Mouse (Mus musculus) adipose tissue, adult 10 weeks (tissue): ENCODE data around the gene Shpk. TPM values are rescaled to one million over a fixed set of nuclear protein-coding genes. Genes with fewer than 3 reads are reported as not detected.

Source experiments
- polyA plus RNA-seq: library from polyadenylated mRNA; stranded (reverse); fragments of 350-450 nt; fragmentation: Illumina TruSeq; extraction: RNeasy Lipid Tissue Mini Kit (QIAGEN cat#74804); gene quantifications from one replicate; pipeline ENCODE4 v1.2.3, GENCODE M21; 2014; ENCODE audit warnings: low read depth, low replicate concordance

Gene Shpk
- 11.0 TPM for polyA plus RNA-seq

DNA sequence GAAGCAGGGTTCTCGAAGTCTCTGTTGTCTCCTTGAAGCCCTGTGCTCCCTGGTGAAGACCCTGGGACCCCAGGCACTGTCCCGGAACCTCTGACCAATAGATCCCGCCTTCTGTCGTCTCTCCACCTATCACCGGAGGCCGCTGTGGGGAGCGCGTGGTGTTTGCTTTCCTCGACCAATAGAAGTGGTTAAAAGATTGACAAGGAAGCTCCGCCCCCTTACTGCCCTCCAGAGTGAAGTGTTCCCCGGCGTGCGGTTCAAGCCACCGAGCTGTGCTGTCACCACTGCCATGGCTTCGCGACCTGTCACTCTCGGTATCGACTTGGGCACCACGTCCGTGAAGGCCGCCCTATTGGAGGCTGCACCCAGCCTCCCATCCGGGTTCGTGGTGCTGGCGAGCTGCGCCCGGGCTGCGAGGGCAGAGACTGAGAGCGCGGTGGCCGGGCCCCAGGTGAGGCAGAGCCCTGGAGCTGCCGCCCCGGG, at the start of gene Shpk:
Gene Shpk, plus strand, starts transcription at position 231 of the 483 bp plus-strand sequence.

DNA sequence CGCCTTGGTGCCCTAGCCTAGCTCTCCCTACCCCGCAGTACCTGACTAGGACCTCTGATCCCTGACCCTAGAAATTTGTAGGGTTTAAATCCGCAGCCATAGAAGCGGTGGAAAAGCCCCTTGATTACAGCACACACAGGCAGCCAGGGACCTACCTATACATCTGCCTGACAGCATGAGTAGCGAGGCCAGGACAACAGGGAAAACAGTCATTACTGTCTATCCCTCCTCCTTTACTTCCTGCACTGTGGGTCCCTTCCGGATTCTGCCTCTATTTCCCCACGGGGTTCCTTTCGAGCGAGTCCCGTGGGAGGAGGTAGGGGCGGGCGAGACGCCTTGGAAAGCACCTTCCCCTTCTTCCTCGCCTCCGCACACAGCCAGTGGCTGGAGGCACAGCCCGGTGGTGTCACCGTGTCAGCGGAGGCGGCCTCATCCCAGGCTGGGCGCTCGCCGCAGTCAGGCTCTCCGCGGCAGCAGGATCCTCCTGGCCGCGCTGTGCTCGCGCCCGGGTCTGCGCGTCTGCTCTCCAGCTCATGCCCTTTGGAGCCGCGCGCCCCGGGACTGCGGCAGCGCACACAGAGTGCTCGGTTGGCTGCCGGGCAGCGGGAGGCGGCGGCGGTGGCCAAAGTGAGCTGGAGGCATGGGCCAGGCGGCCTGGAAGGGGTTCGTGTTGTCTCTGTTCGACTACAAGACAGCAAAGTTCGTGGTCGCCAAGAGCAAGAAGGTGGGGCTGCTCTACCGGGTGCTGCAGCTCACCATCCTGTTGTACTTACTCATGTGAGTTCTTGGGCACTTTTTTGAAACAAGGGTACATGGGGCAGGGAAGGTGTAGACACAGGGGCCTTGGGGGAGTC, 39.1 kb upstream of the Shpk start, which contains the start of gene P2rx5:
Gene P2rx5, plus strand, starts transcription at position 465 of the 854 bp plus-strand sequence.

DNA sequence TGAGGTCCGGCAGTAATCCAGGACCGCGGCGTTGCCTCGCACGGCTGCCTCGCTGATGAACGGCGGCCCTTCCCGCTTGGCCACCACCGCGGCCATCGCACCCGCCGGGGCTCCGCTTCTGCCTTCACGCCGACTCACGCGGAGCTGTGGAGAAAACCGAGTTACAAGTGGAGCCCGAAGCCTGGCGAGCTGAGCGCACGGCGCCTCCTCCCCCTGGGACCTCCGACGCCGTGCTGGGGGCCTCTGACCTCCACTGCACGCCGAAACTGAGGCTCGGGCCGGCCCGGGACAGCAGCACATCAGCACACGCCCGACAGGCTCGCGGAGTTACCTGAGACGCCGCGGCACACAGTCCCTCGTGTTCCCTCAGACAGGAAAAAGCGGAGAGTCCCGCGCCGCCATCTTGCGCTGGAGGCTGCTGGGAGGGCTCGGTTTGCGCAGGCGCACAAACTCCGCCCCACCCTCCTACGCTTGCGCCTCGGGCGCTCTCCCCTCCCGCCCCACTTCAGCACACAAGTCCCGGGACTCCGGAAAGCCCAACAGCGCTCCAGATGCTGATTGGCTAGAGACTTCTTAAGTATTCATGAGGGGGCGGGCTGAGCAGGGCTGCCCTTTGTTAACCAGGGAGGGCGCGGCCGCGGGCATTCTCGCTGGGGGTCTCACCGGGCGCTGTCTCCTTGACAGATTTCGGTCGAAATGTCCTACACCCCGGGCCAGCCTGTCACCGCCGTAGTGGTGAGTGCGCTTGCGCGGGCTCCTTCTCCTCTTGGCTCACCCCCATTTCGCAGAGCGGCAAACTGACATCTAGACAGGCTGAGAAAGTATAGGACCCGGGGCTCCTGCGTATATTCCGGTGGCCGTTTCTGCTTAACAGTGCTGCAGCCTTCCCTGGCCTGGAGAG, 22.4 kb upstream of the Shpk start, which contains the start of the genes Emc6 and Tax1bp3:
Gene Emc6, minus strand, starts transcription at position 430 of the 901 bp plus-strand sequence.
Gene Tax1bp3, plus strand, starts transcription at position 476 of the 901 bp plus-strand sequence.

DNA sequence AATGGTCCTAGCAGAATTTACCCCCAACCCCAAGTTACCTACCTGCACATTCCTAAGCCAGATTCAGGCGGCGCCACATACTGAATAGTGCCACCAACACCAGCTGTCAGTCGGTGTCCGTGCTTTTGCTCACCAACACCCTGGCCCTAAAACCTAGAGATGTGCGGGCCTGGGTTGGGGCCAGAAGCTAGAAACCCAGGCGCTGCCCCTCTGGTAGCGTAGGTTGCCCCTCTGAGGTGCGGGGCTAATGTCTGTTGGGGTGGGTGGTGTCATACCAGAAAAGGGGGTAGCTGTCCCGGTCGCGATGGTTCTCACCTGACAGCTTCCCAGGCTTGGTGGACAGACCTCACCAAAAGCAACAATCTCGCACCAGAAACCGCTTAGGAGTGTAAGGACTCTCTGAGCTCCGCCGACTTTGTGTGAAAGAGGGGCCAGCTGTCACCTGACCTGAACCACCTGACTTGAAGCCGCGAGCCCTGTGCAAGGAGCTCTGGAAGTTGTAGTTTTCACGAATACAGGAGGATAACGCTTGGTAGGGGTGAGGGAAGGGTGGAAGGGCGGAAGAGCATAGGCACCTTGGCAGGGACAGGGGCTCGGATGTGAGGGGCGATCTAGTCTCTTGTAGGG, 544 bp upstream of the Shpk start, which contains the start of gene Ctns:
Gene Ctns, minus strand, starts transcription at position 440 of the 627 bp plus-strand sequence.

DNA sequence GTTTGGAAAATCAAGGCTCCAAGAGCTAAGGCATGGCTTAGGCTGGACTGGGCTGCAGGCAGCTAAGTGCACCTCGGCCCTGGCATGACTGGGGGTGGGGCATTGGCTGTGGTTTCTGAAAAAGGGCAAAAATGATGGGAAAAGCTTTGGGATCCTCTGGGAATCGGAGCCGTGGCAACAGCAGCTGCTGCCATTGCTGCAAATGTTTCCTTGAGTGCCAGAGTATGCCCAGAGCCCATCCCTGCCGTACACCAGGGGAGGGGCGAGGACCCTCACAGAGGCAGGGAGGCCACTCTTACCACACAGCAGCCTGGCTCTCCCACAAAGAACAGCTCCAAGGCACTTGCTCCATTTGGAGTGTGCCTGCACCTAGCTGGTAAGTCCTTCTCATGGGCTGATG, 34.7 kb downstream of the Shpk start, which contains the start of gene Trpv1:
Gene Trpv1, plus strand, starts transcription at position 301 of the 400 bp plus-strand sequence.

DNA sequence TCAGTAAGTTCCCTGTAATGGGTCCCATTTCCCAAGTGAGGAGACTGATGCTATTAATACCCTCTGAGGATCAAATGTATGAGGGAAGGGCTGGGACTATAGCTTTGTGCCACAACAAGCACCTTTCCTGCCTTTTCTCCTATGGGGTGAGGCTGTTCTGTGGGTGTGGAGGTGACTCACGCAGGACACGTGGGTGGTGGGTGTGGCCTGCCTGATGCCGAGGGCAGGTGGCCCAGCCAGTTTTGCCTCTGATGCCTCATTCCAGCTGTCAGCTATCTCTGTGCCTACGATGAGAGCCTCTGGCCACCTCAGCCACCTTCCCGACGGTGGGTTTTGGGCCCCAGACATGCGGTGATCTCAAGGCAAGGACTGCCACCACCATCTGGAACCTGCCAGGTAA, 68.0 kb downstream of the Shpk start, which contains the start of gene Trpv3:
Gene Trpv3, plus strand, starts transcription at position 122 of the 400 bp plus-strand sequence.

Other genes with a start within 250 kb of the Shpk start
- 15.2 TPM for gene Atp2a3, start 238.3 kb upstream of the Shpk start, polyA plus RNA-seq
- 2.7 TPM for gene P2rx1, start 200.4 kb upstream of the Shpk start, polyA plus RNA-seq
- gene Camkk1, start 180.5 kb upstream of the Shpk start, polyA plus RNA-seq = 5.9 TPM
- 5.2 TPM for gene Ncbp3, start 151.7 kb upstream of the Shpk start, polyA plus RNA-seq
- 9.3 TPM for gene Itgae, start 108.9 kb upstream of the Shpk start, polyA plus RNA-seq
- gene Haspin, start 61.2 kb upstream of the Shpk start, polyA plus RNA-seq = 10.4 TPM
- 1.6 TPM for gene P2rx5, start 39.0 kb upstream of the Shpk start, polyA plus RNA-seq
- 44.9 TPM for gene Emc6, start 22.4 kb upstream of the Shpk start, polyA plus RNA-seq
- 64.3 TPM for gene Tax1bp3, start 22.4 kb upstream of the Shpk start, polyA plus RNA-seq
- gene Ctns, start 418 bp upstream of the Shpk start, polyA plus RNA-seq = 20.0 TPM
- gene Trpv1, start 34.8 kb downstream of the Shpk start, polyA plus RNA-seq = 1.3 TPM
- gene Trpv3, start 67.9 kb downstream of the Shpk start, polyA plus RNA-seq = 0.46 TPM
- gene Aspa, start 130.1 kb downstream of the Shpk start, polyA plus RNA-seq = 16.7 TPM
- not detected for gene Gm49340, start 130.3 kb downstream of the Shpk start, polyA plus RNA-seq
- 1.6 TPM for gene Spata22, start 130.3 kb downstream of the Shpk start, polyA plus RNA-seq
- not detected for gene Olfr20, start 151.3 kb downstream of the Shpk start, polyA plus RNA-seq
- not detected for gene Olfr376, start 171.8 kb downstream of the Shpk start, polyA plus RNA-seq
- gene Olfr1, start 200.2 kb downstream of the Shpk start, polyA plus RNA-seq = not detected
- gene Olfr378, start 229.0 kb downstream of the Shpk start, polyA plus RNA-seq = not detected